Mouse (Mus musculus) brain, embryonic 14.5 days (tissue): ENCODE measurements around the gene Kit.

ENCODE experiments used
- CTCF ChIP-seq: fragments of 200-500 bp; IDR thresholded peaks from 2 replicates; pipeline ENCODE4 v1.5.1; 2012; ENCODE audit warnings: inconsistent platforms, mild to moderate bottlenecking, moderate library complexity, borderline replicate concordance; ENCODE audit not compliant: insufficient read depth, insufficient read length; ENCODE audit errors: extremely low read depth
- POLR2A ChIP-seq: fragments of 200-500 bp; IDR thresholded peaks from 2 replicates; pipeline ENCODE4 v1.6.1; 2012; ENCODE audit warnings: mild to moderate bottlenecking, inconsistent platforms, borderline replicate concordance; ENCODE audit not compliant: poor library complexity, insufficient read depth, insufficient read length, severe bottlenecking; ENCODE audit errors: extremely low read depth

DNA sequence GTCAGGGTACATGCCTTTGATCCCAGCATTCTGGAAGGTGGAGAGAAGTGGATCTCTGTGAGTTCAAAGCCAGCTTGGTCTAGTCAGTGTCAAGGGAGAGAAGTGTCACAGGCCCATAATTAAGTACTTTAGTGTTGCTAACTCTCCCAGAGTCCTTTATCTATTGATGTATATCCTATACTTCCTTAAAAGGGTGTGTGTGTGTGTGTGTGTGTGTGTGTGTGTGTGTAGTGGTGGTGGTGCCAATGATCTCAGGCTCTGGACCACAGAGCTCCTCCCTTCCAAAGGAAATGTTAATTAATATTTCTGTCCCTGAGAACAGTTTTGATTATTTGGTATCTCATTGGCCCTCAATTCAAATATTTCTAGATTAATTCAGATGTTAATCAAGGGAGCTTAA lies 50.3 kb downstream of the Kit start:
- TF ChIP-seq CTCF (no peak), POLR2A (no peak)
